Mouse (Mus musculus) kidney, postnatal 0 days (tissue): ENCODE results near the gene Elp1. TPM values are rescaled to one million over a fixed set of nuclear protein-coding genes. Genes with fewer than 3 reads are reported as not detected.

Experiments used
- ATAC-seq: fragments of 200-750 bp; cut with Nextera tagmentation; replicated peaks from 2 replicates; pipeline ENCODE4 v1.8.0; 2017; ENCODE audit warnings: low read depth, moderate number of reproducible peaks, moderate TSS enrichment, moderate library complexity; ENCODE audit not compliant: low FRiP score
- DNase-seq: peaks from one replicate; pipeline ENCODE4 v3.0.0-alpha.2; 2016; ENCODE audit warnings: low spot score
- H3K27ac ChIP-seq: fragments of 300-500 bp; sonication (generic); 2 replicates; pipeline ENCODE4 v1.5.1; 2014; ENCODE audit warnings: mild to moderate bottlenecking
- H3K27me3 ChIP-seq: fragments of 300-500 bp; sonication (generic); 2 replicates; pipeline ENCODE4 v1.6.1; 2014; ENCODE audit warnings: low read length, mixed read lengths; ENCODE audit not compliant: insufficient read depth
- H3K36me3 ChIP-seq: fragments of 300-500 bp; sonication (generic); 2 replicates; pipeline ENCODE4 v1.6.1; 2014; ENCODE audit warnings: low read length, mixed read lengths; ENCODE audit not compliant: insufficient read depth
- H3K4me1 ChIP-seq: fragments of 300-500 bp; sonication (generic); replicated peaks from 2 replicates; pipeline ENCODE4 v1.6.1; 2014; ENCODE audit warnings: antibody characterized with exemption, low read length, mixed read lengths; ENCODE audit not compliant: insufficient read depth
- H3K4me2 ChIP-seq: fragments of 300-500 bp; sonication (generic); 2 replicates; pipeline ENCODE4 v1.6.1; 2014; ENCODE audit warnings: mild to moderate bottlenecking, low read length, moderate library complexity, mixed read lengths
- H3K4me3 ChIP-seq: fragments of 300-500 bp; sonication (generic); replicated peaks from 2 replicates; pipeline ENCODE4 v1.5.1; 2014; ENCODE audit warnings: low read depth, low read length
- H3K9ac ChIP-seq: fragments of 300-500 bp; sonication (generic); 2 replicates; pipeline ENCODE4 v1.6.1; 2014; ENCODE audit warnings: low read depth, low read length
- H3K9me3 ChIP-seq: fragments of 300-500 bp; sonication (generic); replicated peaks from 2 replicates; pipeline ENCODE4 v1.6.1; 2016; ENCODE audit warnings: low read length, inconsistent platforms, mixed read lengths
- CTCF ChIP-seq: IDR thresholded peaks from 2 replicates; pipeline ENCODE4 v1.5.1; 2016; ENCODE audit warnings: antibody characterized with exemption, low read depth, mild to moderate bottlenecking, moderate library complexity
- WGBS: fragments of 180-500 bp; shearing (Covaris S2); extraction: QIAGEN DNeasy Blood & Tissue Kit; methylation state at CpG from one replicate; pipeline ENCODE4 v1.1.7; 2014; 5-methylcytosine and 5-hydroxymethylcytosine counted together
- polyA plus RNA-seq: library from polyadenylated mRNA; unstranded; fragments of >200 nt; fragmentation: Nextera tagmentation; extraction: Ambion mirVana; gene quantifications from 2 replicates; pipeline ENCODE4 v1.2.1, GENCODE M21; 2015

Gene Elp1
- polyA plus RNA-seq, 1 experiment from 2014 or later = 24.9 TPM

- Histone ChIP-seq H3K27me3 (no peaks in the 10 kb centered on the region), H3K9me3 (no peaks in the 10 kb centered on the region), H3K4me1 (no peaks in the 10 kb centered on the region), H3K9ac (no peak overlapping the region), H3K4me3 (no peak overlapping the region), H3K4me2 (peak overlapping the region; percentile 38), H3K36me3 (no peaks in the 10 kb centered on the region), H3K27ac (no peak overlapping the region)
- DNase-seq = no peak
- no peak for TF ChIP-seq CTCF
- 10% methylated on average over 10 of the region's 10 CpGs for WGBS
- ATAC-seq = no peak; the same call in 1 of the 2 replicates
Measured at GRCm38 (mm10) chr4:56702234-56702633, 99.9 kb downstream of the Elp1 start.

Other genes starting within 250 kb of the Elp1 start
- not detected in 2 replicates for gene Gm26657, start 62.3 kb downstream of the Elp1 start, polyA plus RNA-seq
- not detected in 2 replicates for gene Actl7b, start 60.9 kb downstream of the Elp1 start, polyA plus RNA-seq
- gene Actl7a, start 58.9 kb downstream of the Elp1 start, polyA plus RNA-seq = not detected in 2 replicates
- gene Fam206a, start within 50 bp of the Elp1 start, polyA plus RNA-seq = 11.5 and 12.4 TPM in 2 replicates
- 36.1 and 38.1 TPM in 2 replicates for gene Ctnnal1, start 62.9 kb upstream of the Elp1 start, polyA plus RNA-seq
- 5.6 and 6.4 TPM in 2 replicates for gene Tmem245, start 145.1 kb upstream of the Elp1 start, polyA plus RNA-seq
- gene Frrs1l, start 188.1 kb upstream of the Elp1 start, polyA plus RNA-seq = 0.12 and 0.14 TPM in 2 replicates